9 mouse cellular contexts compared by ENCODE assay signal in genomic region chr7:115411456-115411855, GRCm38 (mm10).
A peak's percentile ranks its signal among the peaks of the same experiment; 100 is the strongest.
DNase-seq lines count a peak whose midpoint lies in the region; ATAC-seq lines count a peak whose summit lies in the region.
"Had no signal": no experiment of that assay in that cellular context is flagged by ENCODE, and none has a peak within 500 bp of the region (broad histone marks: within the 10 kb centered on the region; RNA-seq: fewer than 3 reads in every experiment).

No protein-coding gene starts in this region.

- H3K27ac ChIP-seq in heart, embryonic 10.5 days: no peak overlapping the region; the same call in 1 of the 2 replicates
- H3K27ac ChIP-seq in hindbrain, embryonic 16.5 days (ENCODE audit: low read depth, low read length): no peak overlapping the region
- H3K27ac ChIP-seq in stomach, embryonic 15.5 days: no peak overlapping the region

- WGBS in heart, embryonic 10.5 days: 68% methylated on average over 2 of the region's 2 CpGs
- WGBS in hindbrain, embryonic 16.5 days: 41% methylated on average over 2 of the region's 2 CpGs
- WGBS in stomach, embryonic 15.5 days: 50% methylated on average over 2 of the region's 2 CpGs

- intact Hi-C loops in heart, postnatal 14 days (cut with DNase I): no loop called here

- H3K9ac ChIP-seq in hindbrain, embryonic 16.5 days (ENCODE audit: low read depth, low read length): no peak overlapping the region
- H3K9ac ChIP-seq in stomach, embryonic 15.5 days: no peak overlapping the region

- H3K36me3 ChIP-seq in heart, embryonic 10.5 days: no peaks in the 10 kb centered on the region
- H3K36me3 ChIP-seq in hindbrain, embryonic 16.5 days (ENCODE audit: control insufficient read depth, insufficient read depth, low read length): no peaks in the 10 kb centered on the region
- no peaks in the 10 kb centered on the region for H3K36me3 ChIP-seq in stomach, embryonic 15.5 days

- ATAC-seq in hindbrain, embryonic 16.5 days: peak; percentile 91
- peak; percentile 50; the same call in 1 of the 2 replicates for ATAC-seq in stomach, embryonic 15.5 days (ENCODE audit: insufficient read depth, low FRiP score, low read depth)

- peak; percentile 8 to 18 for DNase-seq in heart, postnatal 14 days
- no peak for DNase-seq in heart, embryonic 10.5 days (ENCODE audit: low spot score)
- DNase-seq in ovary, adult 18-20 months (ENCODE audit: low spot score): peak; percentile 11
- DNase-seq in ovary, postnatal 14 days (ENCODE audit: low spot score): no peak
- no peak for DNase-seq in frontal cortex, postnatal 10 days (ENCODE audit: low spot score in 2 of 2)
- no peak for DNase-seq in urinary bladder, postnatal 36 days (ENCODE audit: low spot score in 2 of 2)
- DNase-seq: adrenal gland, postnatal 36 days had no signal

- no peak overlapping the region for H3K4me2 ChIP-seq in hindbrain, embryonic 16.5 days (ENCODE audit: low read length)
- no peak overlapping the region for H3K4me2 ChIP-seq in stomach, embryonic 15.5 days

- H3K9me3 ChIP-seq in heart, embryonic 10.5 days: no peaks in the 10 kb centered on the region
- no peaks in the 10 kb centered on the region for H3K9me3 ChIP-seq in hindbrain, embryonic 16.5 days (ENCODE audit: control insufficient read depth, low read length)
- H3K9me3 ChIP-seq in stomach, embryonic 15.5 days: no peaks in the 10 kb centered on the region

- H3K4me1 ChIP-seq in heart, embryonic 10.5 days: peaks cover 35% of the 10 kb centered on the region
- peaks cover 4% of the 10 kb centered on the region; the same call in 1 of the 2 replicates for H3K4me1 ChIP-seq in hindbrain, embryonic 16.5 days (ENCODE audit: control insufficient read depth, insufficient read depth, low read depth, low read length)
- H3K4me1 ChIP-seq in stomach, embryonic 15.5 days: 0 out of 2 replicates have a peak, but pooled peaks cover 3% of the 10 kb centered on the region

- H3K27me3 ChIP-seq in heart, embryonic 10.5 days (ENCODE audit: insufficient read depth, poor library complexity, severe bottlenecking): no peaks in the 10 kb centered on the region
- H3K27me3 ChIP-seq in hindbrain, embryonic 16.5 days (replicated peaks; ENCODE audit: control insufficient read depth, insufficient read depth, low read length): no peaks in the 10 kb centered on the region
- no peaks in the 10 kb centered on the region for H3K27me3 ChIP-seq in stomach, embryonic 15.5 days (replicated peaks)

- H3K4me3 ChIP-seq in heart, embryonic 10.5 days: no peak overlapping the region
- H3K4me3 ChIP-seq in hindbrain, embryonic 16.5 days (ENCODE audit: low read length): no peak overlapping the region
- H3K4me3 ChIP-seq in stomach, embryonic 15.5 days (replicated peaks): no peak overlapping the region

Comparison
In these comparisons a context has a peak if more than half of its experiments do, and no peak if none do; other contexts are left out.
1. DNase-seq: peak in heart, postnatal 14 days (2 of 2) and ovary, adult 18-20 months (single experiment); none in heart, embryonic 10.5 days (single experiment), ovary, postnatal 14 days (single experiment), frontal cortex, postnatal 10 days (0 of 2) and urinary bladder, postnatal 36 days (0 of 2).